Mouse (Mus musculus): ENCODE measurements around the gene Mtx3. TPM values are rescaled to one million over a fixed set of nuclear protein-coding genes. Genes with fewer than 3 reads are reported as not detected.
"Not testable (repeated sequence)": the region's sequence is repeated elsewhere in the genome, so short reads cannot be mapped to it uniquely, and the experiment has no call there.

The Mtx3 gene
- total RNA-seq (2015; ENCODE audit: low replicate concordance) (0.63 and 7.3 TPM in 2 replicates), total RNA-seq (2017; ENCODE audit: low replicate concordance) (0.60 and 0.98 TPM in 2 replicates)

DNA sequence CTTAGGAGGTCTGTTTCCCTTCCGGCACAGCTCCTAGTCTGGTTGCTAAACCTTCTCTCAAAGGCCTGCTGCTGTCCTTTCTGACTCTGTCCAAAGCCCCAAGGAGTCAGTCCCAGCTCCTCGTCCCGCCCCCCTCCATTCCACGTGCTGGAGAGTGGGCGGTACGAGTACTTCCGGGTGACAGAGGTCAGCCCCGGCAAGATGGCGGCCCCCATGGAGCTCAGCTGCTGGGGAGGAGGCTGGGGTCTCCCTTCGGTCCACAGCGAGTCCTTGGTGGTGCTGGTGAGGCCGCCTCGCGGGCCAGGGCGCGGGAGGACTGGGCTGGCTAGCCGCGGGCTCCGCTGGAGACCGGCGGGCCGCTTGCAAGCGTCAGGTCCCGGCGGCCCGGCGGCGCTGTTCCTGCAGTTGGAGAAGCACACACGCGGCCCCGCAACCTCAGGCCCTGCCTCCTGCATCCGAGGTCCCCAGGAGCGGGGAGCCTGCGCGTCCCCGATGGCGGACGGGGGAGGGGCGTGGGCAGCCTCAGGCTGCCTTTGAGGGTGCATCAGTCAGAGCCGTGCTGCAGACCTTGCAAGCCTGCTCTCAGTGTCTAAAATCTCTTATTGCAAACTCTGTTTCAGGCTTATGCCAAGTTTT lies at the start of gene Mtx3:
TSS of gene Mtx3 (plus strand) at position 175 of the 636 bp plus-strand sequence.
- ATAC-seq (replicated peaks; ENCODE audit: low FRiP score, poor library complexity, severe bottlenecking): peak; percentile 73

DNA sequence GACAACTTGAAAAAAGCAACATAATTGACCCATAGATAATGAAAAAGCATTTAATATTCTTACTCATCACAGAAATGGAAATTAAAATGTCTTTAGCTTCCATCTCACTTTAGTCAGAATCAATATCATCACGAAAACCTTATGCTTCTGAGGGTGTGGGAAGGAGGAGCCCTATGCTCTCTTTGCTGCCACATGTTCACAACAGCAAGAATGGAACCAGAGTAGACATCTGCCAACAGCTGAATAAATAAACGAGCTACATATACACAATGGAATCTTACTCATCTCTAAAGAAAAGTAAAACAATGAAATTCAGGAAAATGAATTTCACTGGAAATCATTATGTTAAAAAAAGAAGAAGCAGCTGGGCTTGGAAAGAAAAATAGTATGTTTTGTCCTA lies 45.7 kb upstream of the Mtx3 start:
- no peak for ATAC-seq (replicated peaks; ENCODE audit: low FRiP score, poor library complexity, severe bottlenecking)

- no peak for ATAC-seq (replicated peaks; ENCODE audit: low FRiP score, poor library complexity, severe bottlenecking)
Measured at GRCm38 (mm10) chr13:92799306-92799925, 45.1 kb upstream of the Mtx3 start.

DNA sequence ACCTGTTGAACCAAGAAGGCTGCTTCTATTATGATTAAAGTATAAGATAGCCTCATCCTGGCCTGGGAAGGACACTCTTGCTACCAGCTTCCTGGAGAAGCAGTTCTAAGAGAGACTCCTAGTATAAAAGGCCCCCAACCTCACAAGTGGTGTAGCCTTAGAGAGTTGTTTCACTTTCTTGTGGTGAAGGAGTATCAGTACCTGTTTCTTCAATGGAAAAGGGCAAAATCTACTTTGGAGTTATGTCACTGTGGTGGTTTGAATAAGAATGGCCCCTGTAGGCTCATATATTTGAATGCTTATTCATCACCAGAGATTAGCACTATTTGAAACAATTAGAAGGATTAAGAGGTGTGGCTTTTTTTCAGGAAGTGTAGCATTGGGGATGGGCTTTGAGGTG lies 37.8 kb upstream of the Mtx3 start:
- no peak for ATAC-seq (replicated peaks; ENCODE audit: low FRiP score, poor library complexity, severe bottlenecking)

- no peak for ATAC-seq (replicated peaks; ENCODE audit: low FRiP score, poor library complexity, severe bottlenecking)
Measured at GRCm38 (mm10) chr13:92807849-92808248, 36.7 kb upstream of the Mtx3 start.

DNA sequence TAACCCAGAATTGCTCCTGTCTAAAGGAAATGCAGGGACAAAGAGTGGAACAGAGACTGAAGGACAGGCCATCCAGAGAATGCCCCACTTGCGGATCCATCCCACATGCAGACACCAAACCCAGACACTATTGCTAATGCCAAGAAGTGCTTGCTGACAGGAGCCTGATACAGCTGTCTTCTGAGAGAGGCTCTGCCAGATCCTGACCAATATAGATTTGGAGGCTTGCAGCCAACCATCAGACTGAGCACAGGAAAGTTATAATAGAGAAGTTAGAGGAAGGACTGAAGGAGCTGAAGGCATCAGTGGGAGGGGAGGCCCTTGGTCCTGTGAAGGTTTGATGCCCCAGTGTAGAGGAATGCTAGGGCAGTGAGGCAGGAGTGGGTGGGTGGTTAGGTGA lies 34.0 kb upstream of the Mtx3 start:
- ATAC-seq (replicated peaks; ENCODE audit: low FRiP score, poor library complexity, severe bottlenecking): not testable (repeated sequence)

- ATAC-seq (replicated peaks; ENCODE audit: low FRiP score, poor library complexity, severe bottlenecking): no peak
Measured at GRCm38 (mm10) chr13:92816329-92816728, 28.2 kb upstream of the Mtx3 start.

DNA sequence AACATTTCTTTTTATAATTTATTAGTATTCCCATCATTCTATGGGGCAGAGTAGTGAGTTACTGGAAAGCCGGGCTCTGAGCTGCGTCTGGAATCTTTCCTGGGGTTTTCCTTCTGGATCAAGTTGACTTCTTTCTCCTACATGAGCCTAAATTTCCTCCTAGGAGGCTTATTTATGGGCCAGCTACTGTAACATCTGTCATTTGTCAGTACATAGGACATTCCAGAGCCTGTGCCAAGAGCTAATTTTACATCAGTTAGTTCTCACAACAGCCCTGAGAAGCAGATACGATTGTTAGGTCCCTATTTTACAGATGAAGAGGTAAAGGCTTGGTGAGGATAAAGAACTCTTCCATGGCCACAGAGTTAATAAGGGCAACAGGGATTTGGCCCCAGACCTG lies 27.2 kb upstream of the Mtx3 start:
- no peak for ATAC-seq (replicated peaks; ENCODE audit: low FRiP score, poor library complexity, severe bottlenecking)

DNA sequence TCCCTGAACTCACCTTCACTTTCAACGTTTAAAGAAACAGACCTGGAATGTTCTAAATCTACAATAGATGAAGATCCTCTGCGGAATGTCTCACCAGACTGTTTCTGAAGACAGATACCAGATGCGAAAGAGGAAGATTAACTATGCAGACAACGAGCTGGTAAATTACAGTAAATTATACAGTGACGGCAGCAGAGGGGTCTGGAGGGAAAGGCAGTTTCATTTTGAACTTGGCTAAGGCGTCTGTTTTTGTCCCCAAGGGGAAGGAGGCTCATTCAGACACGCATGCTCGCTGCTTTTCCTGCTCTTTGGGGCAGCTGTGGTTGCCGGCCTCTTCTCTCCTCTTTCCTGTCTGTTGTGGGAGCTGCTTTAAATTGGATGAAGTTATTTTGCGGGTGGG lies 15.7 kb upstream of the Mtx3 start:
- ATAC-seq (replicated peaks; ENCODE audit: low FRiP score, poor library complexity, severe bottlenecking): no peak

DNA sequence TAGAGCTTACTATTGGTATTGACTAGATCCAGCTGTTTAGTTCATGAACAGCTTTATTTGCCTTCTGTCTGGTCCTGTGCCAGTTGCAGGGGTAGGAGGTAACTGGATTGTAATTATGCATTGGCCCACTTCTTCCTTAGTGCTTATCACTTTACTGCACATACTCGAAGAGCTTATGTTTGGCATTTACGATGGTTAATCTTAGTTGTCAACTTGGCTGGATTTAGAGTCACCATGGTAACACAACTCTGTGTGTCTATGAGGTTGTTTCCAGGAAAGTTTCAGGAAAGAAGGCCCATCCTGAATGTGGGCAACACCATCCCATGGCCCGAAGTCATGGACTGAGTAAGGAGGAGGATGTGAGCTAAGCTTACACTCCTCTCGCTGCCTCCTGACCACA lies 11.4 kb upstream of the Mtx3 start:
- no peak for ATAC-seq (replicated peaks; ENCODE audit: low FRiP score, poor library complexity, severe bottlenecking)

- ATAC-seq (replicated peaks; ENCODE audit: low FRiP score, poor library complexity, severe bottlenecking): no peak
Measured at GRCm38 (mm10) chr13:92846438-92846837, 1.9 kb downstream of the Mtx3 start.

GRCm38 (mm10) chr13:92847336-92847735 lies 2.8 kb downstream of the Mtx3 start:
- no peak for ATAC-seq (replicated peaks; ENCODE audit: low FRiP score, poor library complexity, severe bottlenecking)

GRCm38 (mm10) chr13:92848002-92848401 lies 3.4 kb downstream of the Mtx3 start:
- ATAC-seq (replicated peaks; ENCODE audit: low FRiP score, poor library complexity, severe bottlenecking): no peak

GRCm38 (mm10) chr13:92855901-92856300 lies 11.3 kb downstream of the Mtx3 start:
- ATAC-seq (replicated peaks; ENCODE audit: low FRiP score, poor library complexity, severe bottlenecking): no peak

- ATAC-seq (replicated peaks; ENCODE audit: low FRiP score, poor library complexity, severe bottlenecking): no peak
Measured at GRCm38 (mm10) chr13:92858808-92859207, 14.2 kb downstream of the Mtx3 start.

DNA sequence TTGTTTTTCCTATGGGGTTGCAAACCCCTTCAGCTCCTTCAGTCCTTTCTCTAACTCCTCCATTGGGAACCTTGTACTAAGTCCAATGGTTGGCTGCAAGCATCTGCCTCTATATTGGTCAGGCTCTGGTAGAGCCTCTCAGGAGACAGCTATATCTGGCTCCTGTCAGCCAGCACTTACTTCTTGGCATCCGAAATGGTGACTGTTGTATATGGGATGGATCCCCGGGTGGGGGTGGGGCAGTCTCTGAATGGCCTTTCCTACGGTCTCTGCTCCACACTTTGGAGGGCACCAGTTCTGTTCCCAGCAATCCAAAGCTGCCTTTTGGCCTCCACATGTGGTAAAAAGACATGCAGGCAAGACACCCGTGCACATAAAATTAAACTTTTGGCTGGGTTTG lies 15.4 kb downstream of the Mtx3 start:
- no peak for ATAC-seq (replicated peaks; ENCODE audit: low FRiP score, poor library complexity, severe bottlenecking)

GRCm38 (mm10) chr13:92865358-92865757 lies 20.8 kb downstream of the Mtx3 start:
- ATAC-seq (replicated peaks; ENCODE audit: low FRiP score, poor library complexity, severe bottlenecking): no peak

GRCm38 (mm10) chr13:92866680-92867079 lies 22.1 kb downstream of the Mtx3 start:
- no peak for ATAC-seq (replicated peaks; ENCODE audit: low FRiP score, poor library complexity, severe bottlenecking)

- no peak for ATAC-seq (replicated peaks; ENCODE audit: low FRiP score, poor library complexity, severe bottlenecking)
Measured at GRCm38 (mm10) chr13:92879514-92879913, 35.0 kb downstream of the Mtx3 start.

GRCm38 (mm10) chr13:92879933-92880332 lies 35.4 kb downstream of the Mtx3 start:
- no peak for ATAC-seq (replicated peaks; ENCODE audit: low FRiP score, poor library complexity, severe bottlenecking)

GRCm38 (mm10) chr13:92880589-92880988 lies 36.0 kb downstream of the Mtx3 start:
- no peak for ATAC-seq (replicated peaks; ENCODE audit: low FRiP score, poor library complexity, severe bottlenecking)
